Mouse (Mus musculus): ENCODE data around the gene Reep3. TPM values are rescaled to one million over a fixed set of nuclear protein-coding genes. Genes with fewer than 3 reads are reported as not detected.

Reep3 gene
- polyA plus RNA-seq, 1 experiment from 2014 or later: 54.9 TPM

- no peak overlapping the region for H3K9ac ChIP-seq
- H3K4me1 ChIP-seq: peaks cover 18% of the 10 kb centered on the region
- H3K36me3 ChIP-seq: peaks cover 10% of the 10 kb centered on the region; the same call in 1 of the 2 replicates
- no peaks in the 10 kb centered on the region for H3K9me3 ChIP-seq
- H3K4me2 ChIP-seq: no peak overlapping the region
- ATAC-seq (ENCODE audit: insufficient number of reproducible peaks, low FRiP score, low TSS enrichment, low read depth): no peak
- no peaks in the 10 kb centered on the region for H3K27me3 ChIP-seq
- no peak overlapping the region for H3K27ac ChIP-seq
- WGBS: 83% methylated on average over 9 of the region's 9 CpGs
- no peak overlapping the region for H3K4me3 ChIP-seq
Measured at GRCm38 (mm10) chr10:67023092-67023491, 73.7 kb downstream of the Reep3 start.

GRCm38 (mm10) chr10:67021494-67021893 lies 75.3 kb downstream of the Reep3 start:
- Histone ChIP-seq H3K27me3 (no peaks in the 10 kb centered on the region), H3K36me3 (peaks cover 10% of the 10 kb centered on the region; the same call in 1 of the 2 replicates), H3K4me3 (no peak overlapping the region), H3K4me1 (peaks cover 23% of the 10 kb centered on the region), H3K9ac (no peak overlapping the region), H3K27ac (no peak overlapping the region), H3K4me2 (no peak overlapping the region), H3K9me3 (no peaks in the 10 kb centered on the region)
- 95% methylated on average over 13 of the region's 13 CpGs for WGBS
- no peak for ATAC-seq (ENCODE audit: insufficient number of reproducible peaks, low FRiP score, low TSS enrichment, low read depth)

- H3K27me3 ChIP-seq: no peaks in the 10 kb centered on the region
- H3K27ac ChIP-seq: peak overlapping the region; percentile 43; the same call in 1 of the 2 replicates
Measured at GRCm38 (mm10) chr10:67018875-67019274, 77.9 kb downstream of the Reep3 start.

GRCm38 (mm10) chr10:67017891-67018290 lies 78.9 kb downstream of the Reep3 start:
- Histone ChIP-seq H3K4me2 (no peak overlapping the region), H3K4me3 (no peak overlapping the region), H3K4me1 (peaks cover 12% of the 10 kb centered on the region; the same call in 1 of the 2 replicates), H3K27me3 (no peaks in the 10 kb centered on the region), H3K9ac (no peak overlapping the region), H3K27ac (no peak overlapping the region), H3K9me3 (no peaks in the 10 kb centered on the region), H3K36me3 (peaks cover 22% of the 10 kb centered on the region; the same call in 1 of the 2 replicates)
- 75% methylated on average over 4 of the region's 4 CpGs for WGBS
- no peak for ATAC-seq (ENCODE audit: insufficient number of reproducible peaks, low FRiP score, low TSS enrichment, low read depth)

More at GRCm38 (mm10) chr10:67018875-67019274, 77.9 kb downstream of the Reep3 start:
- peaks cover 12% of the 10 kb centered on the region; the same call in 1 of the 2 replicates for H3K4me1 ChIP-seq
- ATAC-seq (ENCODE audit: insufficient number of reproducible peaks, low FRiP score, low TSS enrichment, low read depth): peak; percentile 63; the same call in 1 of the 2 replicates
- no peaks in the 10 kb centered on the region for H3K9me3 ChIP-seq
- 31% methylated on average over 6 of the region's 6 CpGs for WGBS
- H3K4me2 ChIP-seq: no peak overlapping the region
- no peak overlapping the region for H3K4me3 ChIP-seq
- no peak overlapping the region for H3K9ac ChIP-seq
- H3K36me3 ChIP-seq: peaks cover 18% of the 10 kb centered on the region; the same call in 1 of the 2 replicates

GRCm38 (mm10) chr10:67017315-67017714 lies 79.4 kb downstream of the Reep3 start:
- Histone ChIP-seq H3K4me1 (peaks cover 12% of the 10 kb centered on the region; the same call in 1 of the 2 replicates), H3K27me3 (no peaks in the 10 kb centered on the region), H3K4me3 (no peak overlapping the region), H3K27ac (no peak overlapping the region), H3K4me2 (no peak overlapping the region), H3K9me3 (no peaks in the 10 kb centered on the region), H3K36me3 (peaks cover 22% of the 10 kb centered on the region; the same call in 1 of the 2 replicates), H3K9ac (no peak overlapping the region)
- no peak for ATAC-seq (ENCODE audit: insufficient number of reproducible peaks, low FRiP score, low TSS enrichment, low read depth)
- 68% methylated on average over 2 of the region's 2 CpGs for WGBS

GRCm38 (mm10) chr10:67016615-67017278 lies 80.0 kb downstream of the Reep3 start:
- 52% methylated on average over 4 of the region's 4 CpGs for WGBS
- no peaks in the 10 kb centered on the region for H3K27me3 ChIP-seq
- no peak overlapping the region for H3K9ac ChIP-seq
- H3K4me2 ChIP-seq: no peak overlapping the region
- H3K27ac ChIP-seq: no peak overlapping the region
- no peak for ATAC-seq (ENCODE audit: insufficient number of reproducible peaks, low FRiP score, low TSS enrichment, low read depth)
- peaks cover 12% of the 10 kb centered on the region; the same call in 1 of the 2 replicates for H3K4me1 ChIP-seq
- no peak overlapping the region for H3K4me3 ChIP-seq
- H3K36me3 ChIP-seq: peaks cover 22% of the 10 kb centered on the region; the same call in 1 of the 2 replicates
- no peaks in the 10 kb centered on the region for H3K9me3 ChIP-seq

GRCm38 (mm10) chr10:67014746-67015145 lies 82.0 kb downstream of the Reep3 start:
- Histone ChIP-seq H3K9ac (no peak overlapping the region), H3K27ac (no peak overlapping the region), H3K4me1 (peaks cover 16% of the 10 kb centered on the region), H3K27me3 (no peaks in the 10 kb centered on the region), H3K4me3 (no peak overlapping the region), H3K36me3 (0 out of 2 replicates have a peak, but pooled peaks cover 12% of the 10 kb centered on the region), H3K4me2 (no peak overlapping the region), H3K9me3 (no peaks in the 10 kb centered on the region)
- 80% methylated on average over 12 of the region's 12 CpGs for WGBS
- ATAC-seq (ENCODE audit: insufficient number of reproducible peaks, low FRiP score, low TSS enrichment, low read depth): no peak

- H3K4me2 ChIP-seq: no peak overlapping the region
- 73% methylated on average over 12 of the region's 12 CpGs for WGBS
- H3K9me3 ChIP-seq: no peaks in the 10 kb centered on the region
- no peaks in the 10 kb centered on the region for H3K27me3 ChIP-seq
- H3K9ac ChIP-seq: no peak overlapping the region
- peaks cover 4% of the 10 kb centered on the region; the same call in 1 of the 2 replicates for H3K4me1 ChIP-seq
- no peak overlapping the region for H3K4me3 ChIP-seq
- H3K27ac ChIP-seq: no peak overlapping the region
- 0 out of 2 replicates have a peak, but pooled peaks cover 12% of the 10 kb centered on the region for H3K36me3 ChIP-seq
- no peak for ATAC-seq (ENCODE audit: insufficient number of reproducible peaks, low FRiP score, low TSS enrichment, low read depth)
Measured at GRCm38 (mm10) chr10:67010521-67010920, 86.2 kb downstream of the Reep3 start.

- 2% methylated on average over 12 of the region's 12 CpGs for WGBS
- Histone ChIP-seq H3K9me3 (no peaks in the 10 kb centered on the region), H3K4me3 (peak overlapping the region; percentile 30), H3K27me3 (no peaks in the 10 kb centered on the region), H3K9ac (0 out of 2 replicates have a peak overlapping the region, but pooled peaks have one; percentile 1), H3K36me3 (no peaks in the 10 kb centered on the region), H3K4me2 (peak overlapping the region; percentile 62), H3K4me1 (peaks cover 31% of the 10 kb centered on the region), H3K27ac (peak overlapping the region; percentile 98)
- ATAC-seq (ENCODE audit: insufficient number of reproducible peaks, low FRiP score, low TSS enrichment, low read depth): peak; percentile 22; the same call in 1 of the 2 replicates
Measured at GRCm38 (mm10) chr10:67004527-67005042, 92.2 kb downstream of the Reep3 start.

- Histone ChIP-seq H3K36me3 (no peaks in the 10 kb centered on the region), H3K27ac (peak overlapping the region; percentile 98), H3K4me1 (peaks cover 31% of the 10 kb centered on the region), H3K4me3 (peak overlapping the region; percentile 30), H3K9me3 (no peaks in the 10 kb centered on the region), H3K9ac (0 out of 2 replicates have a peak overlapping the region, but pooled peaks have one; percentile 1), H3K27me3 (no peaks in the 10 kb centered on the region), H3K4me2 (peak overlapping the region; percentile 62)
- peak; percentile 27; the same call in 1 of the 2 replicates for ATAC-seq (ENCODE audit: insufficient number of reproducible peaks, low FRiP score, low TSS enrichment, low read depth)
- WGBS: 2% methylated on average over 22 of the region's 22 CpGs
Measured at GRCm38 (mm10) chr10:67003743-67004526, 92.8 kb downstream of the Reep3 start.

GRCm38 (mm10) chr10:67003009-67003742 lies 93.6 kb downstream of the Reep3 start:
- Histone ChIP-seq H3K27ac (peak overlapping the region; percentile 98), H3K4me1 (peaks cover 31% of the 10 kb centered on the region), H3K27me3 (no peaks in the 10 kb centered on the region), H3K36me3 (no peaks in the 10 kb centered on the region), H3K4me2 (peak overlapping the region; percentile 62), H3K9me3 (no peaks in the 10 kb centered on the region), H3K4me3 (peak overlapping the region; percentile 30), H3K9ac (peak overlapping the region; percentile 15; the same call in 1 of the 2 replicates)
- under 1% methylated on average over 25 of the region's 25 CpGs for WGBS
- peak; percentile 70 for ATAC-seq (ENCODE audit: insufficient number of reproducible peaks, low FRiP score, low TSS enrichment, low read depth)
